Mouse (Mus musculus) midbrain, embryonic 12.5 days (tissue): ENCODE measurements around the gene Myom1. TPM values are rescaled to one million over a fixed set of nuclear protein-coding genes. Genes with fewer than 3 reads are reported as not detected.

Experiments
- ATAC-seq: fragments of 200-750 bp; cut with Nextera tagmentation; 2 replicates; pipeline ENCODE4 v1.8.0; 2017; ENCODE audit warnings: low read depth, moderate TSS enrichment, moderate library complexity; ENCODE audit not compliant: low FRiP score
- H3K27ac ChIP-seq: fragments of 300-500 bp; sonication (generic); replicated peaks from 2 replicates; pipeline ENCODE4 v1.5.1; 2016; ENCODE audit warnings: mild to moderate bottlenecking
- H3K27me3 ChIP-seq: fragments of 300-500 bp; sonication (generic); 2 replicates; pipeline ENCODE4 v1.6.1; 2016; ENCODE audit warnings: mild to moderate bottlenecking
- H3K36me3 ChIP-seq: fragments of 300-500 bp; sonication (generic); 2 replicates; pipeline ENCODE4 v1.6.1; 2016
- H3K4me1 ChIP-seq: fragments of 300-500 bp; sonication (generic); 2 replicates; pipeline ENCODE4 v1.6.1; 2016
- H3K4me2 ChIP-seq: fragments of 300-500 bp; sonication (generic); replicated peaks from 2 replicates; pipeline ENCODE4 v1.6.1; 2016; ENCODE audit warnings: mild to moderate bottlenecking, moderate library complexity
- H3K4me3 ChIP-seq: fragments of 300-500 bp; sonication (generic); 2 replicates; pipeline ENCODE4 v1.5.1; 2016; ENCODE audit warnings: mild to moderate bottlenecking
- H3K9ac ChIP-seq: fragments of 300-500 bp; sonication (generic); replicated peaks from 2 replicates; pipeline ENCODE4 v1.6.1; 2016; ENCODE audit warnings: mild to moderate bottlenecking, moderate library complexity
- H3K9me3 ChIP-seq: fragments of 300-500 bp; sonication (generic); 2 replicates; pipeline ENCODE4 v1.6.1; 2016; ENCODE audit warnings: mild to moderate bottlenecking
- WGBS: fragments of 180-500 bp; shearing (Covaris S2); methylation state at CpG from one replicate; pipeline ENCODE4 v1.1.7; 2016; 5-methylcytosine and 5-hydroxymethylcytosine counted together
- polyA plus RNA-seq: library from polyadenylated mRNA; unstranded; fragments of >200 nt; fragmentation: Nextera tagmentation; extraction: Ambion mirVana; gene quantifications from 2 replicates; pipeline ENCODE4 v1.2.1, GENCODE M21; 2016

Myom1 gene
- polyA plus RNA-seq, 1 experiment from 2014 or later, result 2.5 TPM

DNA sequence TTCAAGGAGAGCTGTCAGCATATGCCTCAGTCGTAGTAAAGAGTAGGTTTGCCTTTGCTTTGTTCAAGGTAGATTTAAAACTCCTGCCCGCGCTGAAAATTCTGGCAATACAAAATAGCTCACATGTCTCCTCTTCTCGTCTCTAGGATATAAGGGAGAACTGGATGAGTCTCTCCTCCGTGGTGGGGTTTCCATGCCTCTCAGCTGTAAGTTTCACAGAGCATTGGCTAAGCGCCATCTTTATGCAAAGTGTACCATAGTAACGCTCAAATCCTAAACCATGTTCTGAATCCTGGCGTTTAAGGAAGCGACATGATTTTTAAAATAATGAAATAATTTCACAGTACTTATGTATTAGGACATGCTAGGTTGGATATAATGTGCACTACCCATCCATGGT is 43.2 kb downstream of the Myom1 start:
- no peaks in the 10 kb centered on the region for H3K4me1 ChIP-seq
- H3K27ac ChIP-seq, result no peak overlapping the region
- no peaks in the 10 kb centered on the region for H3K9me3 ChIP-seq
- WGBS, result 85% methylated on average over 9 of the region's 9 CpGs
- no peak overlapping the region for H3K9ac ChIP-seq
- no peak overlapping the region for H3K4me2 ChIP-seq
- ATAC-seq, result no peak
- no peaks in the 10 kb centered on the region for H3K36me3 ChIP-seq
- no peaks in the 10 kb centered on the region for H3K27me3 ChIP-seq
- no peak overlapping the region for H3K4me3 ChIP-seq

DNA sequence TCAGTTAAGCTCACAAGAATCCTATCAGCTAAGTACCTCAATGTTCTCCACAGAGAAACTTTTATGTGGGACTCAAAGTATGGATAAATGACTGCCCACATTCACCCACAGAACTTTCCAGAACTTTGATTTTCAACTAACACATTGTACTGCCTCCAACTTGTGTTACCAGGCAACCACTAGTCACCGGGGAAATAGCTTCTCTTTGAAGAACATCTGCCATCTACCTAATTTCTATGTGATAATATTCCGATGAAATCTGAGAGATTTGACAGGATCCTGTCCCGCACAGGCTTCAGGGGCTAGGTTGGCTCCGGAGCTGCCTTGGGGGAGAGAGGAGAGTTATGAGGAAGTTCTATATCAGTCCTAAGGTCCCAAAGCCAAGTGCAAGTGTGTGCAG is 44.4 kb downstream of the Myom1 start:
- Histone ChIP-seq H3K4me1 (no peaks in the 10 kb centered on the region), H3K4me2 (no peak overlapping the region), H3K9ac (no peak overlapping the region), H3K27ac (no peak overlapping the region), H3K27me3 (no peaks in the 10 kb centered on the region), H3K36me3 (no peaks in the 10 kb centered on the region), H3K9me3 (no peaks in the 10 kb centered on the region), H3K4me3 (no peak overlapping the region)
- ATAC-seq, result no peak
- 86% methylated on average over 4 of the region's 4 CpGs for WGBS

DNA sequence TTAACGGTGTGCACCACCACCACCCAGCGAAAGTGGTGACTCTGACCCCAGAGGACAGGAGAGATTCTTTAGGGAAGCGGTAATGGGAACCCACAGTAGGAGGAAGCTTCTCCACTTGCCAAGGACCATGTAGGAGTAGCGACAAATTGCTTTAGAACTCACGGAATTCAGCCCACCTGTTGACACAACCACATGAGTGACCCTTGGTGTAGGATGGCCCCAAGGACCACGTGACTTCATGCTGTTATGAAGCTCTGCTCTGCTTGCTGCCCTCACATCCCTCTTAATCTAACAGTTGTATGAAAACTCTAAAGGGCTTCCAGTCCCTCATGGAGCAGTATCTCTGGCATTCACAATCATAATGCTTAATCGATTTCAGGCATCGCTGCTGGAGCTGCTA is 46.9 kb downstream of the Myom1 start:
- 90% methylated on average over 8 of the region's 8 CpGs for WGBS
- H3K36me3 ChIP-seq, result no peaks in the 10 kb centered on the region
- H3K27ac ChIP-seq, result no peak overlapping the region
- H3K27me3 ChIP-seq, result no peaks in the 10 kb centered on the region
- no peak overlapping the region for H3K9ac ChIP-seq
- no peak overlapping the region for H3K4me2 ChIP-seq
- H3K4me1 ChIP-seq, result no peaks in the 10 kb centered on the region
- H3K4me3 ChIP-seq, result no peak overlapping the region
- ATAC-seq, result no peak
- H3K9me3 ChIP-seq, result no peaks in the 10 kb centered on the region

DNA sequence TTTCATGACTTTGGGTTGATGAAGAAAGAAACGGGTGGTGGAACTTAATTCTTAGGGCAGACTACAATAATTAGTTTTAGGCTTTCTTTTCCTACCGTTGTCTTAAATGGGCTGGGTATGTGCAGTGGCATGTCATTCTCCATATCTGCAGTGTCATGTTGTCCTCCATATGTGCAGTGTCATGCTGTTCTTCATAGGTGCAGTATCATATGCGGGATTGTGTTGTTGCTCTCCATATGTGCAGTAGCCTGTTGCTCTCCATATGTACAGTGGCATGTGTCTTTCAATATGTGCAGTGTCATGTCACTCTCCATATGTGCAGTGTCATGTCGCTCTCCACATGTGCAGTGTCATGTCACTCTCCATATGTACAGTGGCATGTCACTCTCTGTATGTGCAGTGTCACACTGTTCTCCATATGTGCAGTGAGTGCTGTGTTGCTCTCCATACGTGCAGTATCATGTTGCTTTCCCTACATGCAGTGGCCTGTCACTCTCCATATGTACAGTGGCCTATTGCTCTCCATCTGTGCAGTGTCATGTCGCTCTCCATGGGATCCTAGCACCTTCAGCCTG is 50.8 kb downstream of the Myom1 start:
- Histone ChIP-seq H3K4me2 (no peak overlapping the region), H3K27ac (no peak overlapping the region), H3K9ac (no peak overlapping the region), H3K27me3 (no peaks in the 10 kb centered on the region), H3K4me3 (no peak overlapping the region), H3K9me3 (no peaks in the 10 kb centered on the region), H3K4me1 (no peaks in the 10 kb centered on the region; the same call in 1 of the 2 replicates), H3K36me3 (no peaks in the 10 kb centered on the region)
- no peak for ATAC-seq
- 89% methylated on average over 6 of the region's 6 CpGs for WGBS

DNA sequence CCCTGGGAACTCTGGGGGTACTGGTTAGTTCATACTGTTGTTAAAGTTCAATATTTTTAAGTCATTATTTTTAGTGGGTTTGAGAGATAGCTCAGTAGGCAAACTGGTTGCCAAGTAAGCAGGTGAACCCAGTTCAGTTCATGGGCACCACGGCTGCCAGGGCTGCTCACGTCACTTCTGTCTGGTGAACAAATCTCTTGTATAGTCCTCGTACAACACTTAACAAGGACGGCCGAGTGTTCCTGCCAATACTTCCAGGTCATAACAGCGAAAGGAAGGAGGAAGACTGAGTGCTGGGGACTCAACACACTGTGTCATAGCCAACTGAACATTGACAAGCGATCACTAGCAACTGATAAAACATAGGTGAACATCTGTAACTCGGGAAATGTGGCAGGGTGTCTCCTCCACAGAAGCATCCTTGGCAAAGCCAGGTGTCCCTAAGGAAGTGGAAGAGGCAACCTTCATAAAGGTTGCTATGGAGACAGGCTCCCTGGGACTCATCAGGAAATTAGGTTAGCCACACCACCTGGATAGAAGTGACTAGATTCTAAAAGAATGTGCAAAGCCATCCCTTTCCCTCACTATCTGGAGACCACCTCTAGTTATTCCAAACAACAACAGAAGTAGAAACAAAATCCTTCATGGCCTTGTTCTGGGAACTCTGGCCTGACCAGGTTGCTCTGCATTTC is 52.9 kb downstream of the Myom1 start:
- Histone ChIP-seq H3K4me1 (no peaks in the 10 kb centered on the region; the same call in 1 of the 2 replicates), H3K27me3 (no peaks in the 10 kb centered on the region), H3K9ac (no peak overlapping the region), H3K9me3 (no peaks in the 10 kb centered on the region), H3K4me3 (no peak overlapping the region), H3K27ac (no peak overlapping the region), H3K36me3 (no peaks in the 10 kb centered on the region), H3K4me2 (no peak overlapping the region)
- no peak for ATAC-seq
- 90% methylated on average over 8 of the region's 8 CpGs for WGBS

DNA sequence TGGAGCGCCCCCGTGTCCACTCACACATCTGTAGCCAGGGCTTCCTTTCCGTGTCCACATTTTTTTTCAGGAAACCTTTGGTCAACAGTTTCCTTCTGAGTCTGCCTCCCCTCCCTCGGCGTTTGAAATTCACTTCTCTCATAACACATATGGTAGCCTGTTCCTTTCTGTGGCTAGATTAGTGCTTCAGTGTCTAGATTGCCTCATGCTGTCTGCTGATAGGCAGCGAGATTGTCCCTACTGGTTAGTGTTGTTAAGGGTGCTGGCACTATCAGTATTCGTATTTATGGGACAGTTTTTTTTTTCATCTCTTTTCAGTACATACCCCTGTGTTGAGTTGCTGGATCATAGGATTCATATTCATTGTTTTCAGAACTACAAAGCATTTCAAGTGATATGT is 54.0 kb downstream of the Myom1 start:
- 76% methylated on average over 7 of the region's 7 CpGs for WGBS
- H3K27ac ChIP-seq, result no peak overlapping the region
- no peak for ATAC-seq
- no peaks in the 10 kb centered on the region for H3K9me3 ChIP-seq
- H3K9ac ChIP-seq, result no peak overlapping the region
- H3K4me2 ChIP-seq, result no peak overlapping the region
- no peaks in the 10 kb centered on the region for H3K27me3 ChIP-seq
- no peaks in the 10 kb centered on the region; the same call in 1 of the 2 replicates for H3K4me1 ChIP-seq
- no peak overlapping the region for H3K4me3 ChIP-seq
- H3K36me3 ChIP-seq, result no peaks in the 10 kb centered on the region

DNA sequence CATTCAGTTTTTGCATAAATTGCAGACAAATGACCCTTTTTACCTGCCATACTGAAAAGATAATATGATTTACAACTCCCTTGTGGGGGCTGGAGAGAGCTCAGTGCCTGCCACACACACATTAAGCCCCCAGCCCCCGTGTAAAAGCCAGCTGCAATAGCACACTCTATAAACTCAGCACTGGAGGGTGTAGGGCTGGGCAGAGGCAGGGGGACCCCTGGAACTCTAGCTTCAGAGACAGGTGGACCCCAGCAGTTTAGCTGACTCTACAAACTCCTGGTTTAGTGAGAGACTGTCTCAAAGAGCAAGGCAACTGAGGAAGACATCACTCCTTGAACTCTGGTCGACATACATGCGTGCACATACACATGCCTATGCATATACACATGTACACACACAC is 55.3 kb downstream of the Myom1 start:
- Histone ChIP-seq H3K9me3 (no peaks in the 10 kb centered on the region), H3K36me3 (no peaks in the 10 kb centered on the region), H3K4me1 (no peaks in the 10 kb centered on the region; the same call in 1 of the 2 replicates), H3K4me2 (no peak overlapping the region), H3K9ac (no peak overlapping the region), H3K27ac (no peak overlapping the region), H3K4me3 (no peak overlapping the region), H3K27me3 (no peaks in the 10 kb centered on the region)
- WGBS, result 84% methylated on average over 3 of the region's 3 CpGs
- ATAC-seq, result no peak

DNA sequence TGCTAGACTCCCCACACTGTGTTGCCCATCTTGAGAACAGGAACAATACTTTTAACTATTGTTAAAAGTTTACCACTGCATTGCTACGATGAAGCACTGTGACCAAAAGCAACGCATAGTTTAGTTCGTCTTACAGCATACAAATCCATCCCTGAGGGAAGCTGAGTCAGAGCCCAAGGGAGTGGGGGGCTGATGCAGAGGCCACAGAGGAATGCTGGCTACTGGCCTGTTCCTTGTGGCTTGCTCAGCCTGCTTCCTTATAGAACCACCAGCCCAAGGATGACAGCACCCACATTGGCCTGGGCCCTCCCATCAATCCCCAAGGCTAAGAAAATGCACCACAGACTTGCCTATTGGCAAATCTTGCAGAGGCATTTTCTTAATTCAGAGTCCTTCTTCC is 56.8 kb downstream of the Myom1 start:
- Histone ChIP-seq H3K9ac (no peak overlapping the region), H3K4me2 (no peak overlapping the region), H3K27ac (no peak overlapping the region), H3K4me3 (no peak overlapping the region), H3K27me3 (no peaks in the 10 kb centered on the region), H3K9me3 (no peaks in the 10 kb centered on the region), H3K4me1 (no peaks in the 10 kb centered on the region; the same call in 1 of the 2 replicates), H3K36me3 (no peaks in the 10 kb centered on the region)
- 84% methylated on average over 3 of the region's 3 CpGs for WGBS
- no peak for ATAC-seq

DNA sequence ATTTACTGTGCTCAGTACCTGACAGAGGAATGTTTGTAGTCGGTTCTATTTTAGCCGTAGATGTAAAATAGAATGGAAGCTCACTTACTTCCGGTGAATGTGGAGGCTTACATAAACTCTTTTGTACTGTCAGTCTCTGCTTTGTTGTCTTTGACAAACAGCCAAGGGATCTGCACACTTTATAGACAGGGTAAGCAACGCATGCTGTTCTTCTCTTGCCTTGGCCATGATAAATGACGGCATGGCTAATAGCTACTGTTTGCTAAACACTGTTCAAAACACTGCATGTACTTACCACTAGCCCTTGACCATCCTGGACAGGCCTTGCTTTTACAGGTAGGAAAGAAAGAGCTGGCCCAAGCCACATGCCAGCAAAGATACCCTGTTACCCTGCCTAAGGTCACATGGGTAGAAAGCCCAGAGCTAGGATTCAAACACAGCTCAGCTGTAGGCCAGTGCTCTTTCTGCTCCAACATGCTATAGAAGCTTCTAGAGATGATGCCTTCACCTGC is 59.7 kb downstream of the Myom1 start:
- Histone ChIP-seq H3K4me1 (no peaks in the 10 kb centered on the region), H3K9me3 (no peaks in the 10 kb centered on the region), H3K27me3 (no peaks in the 10 kb centered on the region), H3K27ac (no peak overlapping the region), H3K9ac (no peak overlapping the region), H3K4me2 (no peak overlapping the region), H3K36me3 (no peaks in the 10 kb centered on the region), H3K4me3 (no peak overlapping the region)
- WGBS, result 73% methylated on average over 5 of the region's 5 CpGs
- no peak for ATAC-seq

DNA sequence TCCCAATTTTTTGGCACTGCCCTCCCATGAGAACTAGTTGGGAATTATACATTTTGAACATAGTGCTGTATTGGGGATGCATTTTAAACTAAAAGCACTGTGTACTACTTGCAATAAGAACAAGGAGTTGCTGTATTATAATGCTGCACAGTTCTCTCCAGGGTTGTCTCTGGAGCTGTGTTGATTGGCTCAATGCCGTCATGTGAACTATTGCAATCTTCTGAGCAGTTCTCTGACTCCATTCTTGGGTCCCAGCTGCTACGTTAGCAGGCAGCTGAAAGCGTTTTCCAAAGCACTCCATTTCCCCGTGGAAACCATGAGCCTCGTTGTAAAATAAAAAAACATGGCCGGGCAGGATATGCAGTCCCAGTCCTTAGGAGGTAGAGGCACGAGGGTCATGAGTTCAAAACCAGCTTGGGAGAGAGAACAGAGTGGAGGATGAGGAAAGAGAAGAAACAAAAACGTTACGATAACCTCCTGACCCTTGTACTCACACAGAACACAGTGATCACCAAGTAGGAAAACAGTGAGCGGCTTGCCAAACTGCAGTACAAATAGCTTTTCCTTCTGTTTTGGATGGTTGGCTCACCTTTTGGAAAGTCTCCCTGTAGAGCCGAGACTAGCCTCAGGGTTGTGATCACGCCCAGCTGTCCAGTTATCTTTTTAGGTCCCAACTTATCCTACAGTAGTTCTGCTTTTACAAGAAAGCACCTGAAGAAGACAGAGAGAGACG is 60.6 kb downstream of the Myom1 start:
- Histone ChIP-seq H3K27ac (no peak overlapping the region), H3K4me2 (no peak overlapping the region), H3K9ac (no peak overlapping the region), H3K9me3 (no peaks in the 10 kb centered on the region), H3K36me3 (no peaks in the 10 kb centered on the region), H3K4me1 (no peaks in the 10 kb centered on the region), H3K27me3 (no peaks in the 10 kb centered on the region), H3K4me3 (no peak overlapping the region)
- 79% methylated on average over 13 of the region's 13 CpGs for WGBS
- ATAC-seq, result no peak

DNA sequence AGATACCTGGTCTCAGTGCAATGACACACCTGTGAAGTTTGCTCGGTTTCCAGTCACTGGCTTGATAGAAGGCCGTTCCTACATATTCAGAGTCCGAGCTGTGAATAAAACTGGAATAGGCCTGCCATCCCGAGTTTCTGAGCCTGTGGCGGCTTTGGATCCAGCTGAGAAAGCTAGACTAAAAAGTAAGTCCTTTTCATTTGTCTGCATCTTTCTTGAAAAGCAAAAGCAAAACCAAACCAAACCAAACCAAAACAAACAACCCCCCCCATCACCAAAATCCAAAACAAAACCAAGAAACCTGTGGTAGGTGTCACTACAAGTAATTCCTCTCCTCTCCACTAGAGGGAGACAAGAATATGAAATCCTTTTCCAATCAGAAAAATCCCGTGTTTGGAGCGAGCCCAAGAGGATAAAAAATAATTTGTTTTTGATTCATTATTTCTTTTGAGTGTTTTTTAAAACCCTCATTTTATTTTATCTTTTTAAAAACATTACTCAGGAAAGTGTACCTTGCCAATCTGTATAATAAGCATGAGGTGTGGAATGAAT is 62.1 kb downstream of the Myom1 start:
- H3K36me3 ChIP-seq, result no peaks in the 10 kb centered on the region
- no peak overlapping the region for H3K4me3 ChIP-seq
- H3K4me2 ChIP-seq, result no peak overlapping the region
- no peak for ATAC-seq
- no peaks in the 10 kb centered on the region for H3K9me3 ChIP-seq
- H3K4me1 ChIP-seq, result no peaks in the 10 kb centered on the region
- no peaks in the 10 kb centered on the region for H3K27me3 ChIP-seq
- 68% methylated on average over 7 of the region's 7 CpGs for WGBS
- no peak overlapping the region for H3K27ac ChIP-seq
- H3K9ac ChIP-seq, result no peak overlapping the region

DNA sequence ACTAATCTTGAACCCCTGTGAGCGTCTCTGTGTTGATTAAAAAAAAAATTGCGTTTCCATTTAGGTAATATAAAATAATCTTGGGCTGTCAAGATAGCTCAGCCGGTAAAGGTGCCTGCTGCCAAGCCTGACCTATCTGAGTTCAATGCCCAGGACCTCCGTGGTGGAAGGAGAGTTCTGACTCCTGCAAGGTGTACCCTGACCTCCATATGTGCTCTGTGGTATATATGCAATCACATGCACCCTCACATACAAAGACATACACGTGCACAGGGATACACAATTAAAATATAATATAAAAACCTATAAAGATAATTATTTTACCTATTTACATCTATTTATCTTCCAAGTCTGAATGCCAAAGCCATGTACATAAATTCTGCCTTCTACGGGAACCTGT is 62.7 kb downstream of the Myom1 start:
- no peaks in the 10 kb centered on the region for H3K27me3 ChIP-seq
- no peak for ATAC-seq
- WGBS, result 77% methylated on average over 6 of the region's 6 CpGs

More for the DNA sequence above, 62.7 kb downstream of the Myom1 start:
- no peak overlapping the region for H3K27ac ChIP-seq
- no peak overlapping the region for H3K4me2 ChIP-seq
- H3K4me3 ChIP-seq, result no peak overlapping the region
- no peaks in the 10 kb centered on the region for H3K36me3 ChIP-seq
- no peaks in the 10 kb centered on the region for H3K9me3 ChIP-seq
- H3K4me1 ChIP-seq, result no peaks in the 10 kb centered on the region
- H3K9ac ChIP-seq, result no peak overlapping the region
